Mouse (Mus musculus): Measurements from ENCODE around the gene Jmjd4.

- TF ChIP-seq CTCF (IDR thresholded peaks at IDR 0.05; ENCODE audit: extremely low read depth, insufficient read length, insufficient replicate concordance, low read depth, low read length) (no peak), POLR2A (IDR thresholded peaks at IDR 0.05; ENCODE audit: low read depth, low read length) (no peak)
These were observed 47.9 kb downstream of the Jmjd4 start for GRCm38 (mm10) chr11:59497747-59498146.
